Mouse (Mus musculus) lung, adult 18-20 months (tissue): ENCODE data around the gene Tprgl.
A peak's percentile ranks its signal among the peaks of the same experiment; 100 is the strongest.

Experiments
- DNase-seq, 2 experiments: peaks; one replicate each; pipeline ENCODE4 v3.0.0; 2022; ENCODE audit warnings: mixed read lengths in 2 of 2

The Tprgl gene

GRCm38 (mm10) chr4:154116421-154116820, 44.0 kb downstream of the Tprgl start:
- peak in 1 of 2 experiments; percentile 38 for DNase-seq

- no peak for DNase-seq
Measured at GRCm38 (mm10) chr4:154109850-154110243, 50.6 kb downstream of the Tprgl start.

- DNase-seq: no peak
Measured at GRCm38 (mm10) chr4:154109216-154109849, 51.1 kb downstream of the Tprgl start.
